Mouse (Mus musculus) MEL (cell line): ENCODE data around the gene Agpat1. TPM values are rescaled to one million over a fixed set of nuclear protein-coding genes. Genes with fewer than 3 reads are reported as not detected.

ENCODE experiments used
- DNase-seq: peaks from one replicate; pipeline ENCODE4 v3.0.0; 2011; ENCODE audit warnings: low read depth, low spot score
- H3K27ac ChIP-seq: 2 replicates; pipeline ENCODE4 v1.5.1; 2012; ENCODE audit warnings: low read depth, mild to moderate bottlenecking, control low read depth, low read length, moderate library complexity; ENCODE audit not compliant: control insufficient read depth
- H3K27me3 ChIP-seq, 2 experiments: fragments of 150-350 bp in 1 of 2; sonication (generic) in 1 of 2; 2 replicates each; pipeline ENCODE4 v1.6.1; 2012; ENCODE audit warnings: low read length in 2 of 2, mild to moderate bottlenecking in 2 of 2, improper control_type of control experiment in 1 of 2, moderate library complexity in 1 of 2; ENCODE audit not compliant: insufficient read depth in 2 of 2, control insufficient read depth in 1 of 2
- H3K36me3 ChIP-seq, 2 experiments: 2 replicates each; pipeline ENCODE4 v1.6.1; 2012 to 2014; ENCODE audit warnings: low read length in 2 of 2, improper control_type of control experiment in 1 of 2, inconsistent platforms in 1 of 2, mild to moderate bottlenecking in 1 of 2; ENCODE audit not compliant: insufficient read depth in 2 of 2, control insufficient read depth in 1 of 2
- H3K4me1 ChIP-seq, 2 experiments: fragments of 150-350 bp in 1 of 2; sonication (generic) in 1 of 2; 2 replicates each; pipeline ENCODE4 v1.6.1; 2012; ENCODE audit warnings: low read length in 2 of 2, improper control_type of control experiment in 1 of 2, mild to moderate bottlenecking in 1 of 2; ENCODE audit not compliant: insufficient read depth in 2 of 2, control insufficient read depth in 1 of 2
- H3K4me3 ChIP-seq, 2 experiments: fragments of 150-350 bp in 1 of 2; sonication (generic) in 1 of 2; 2 replicates each; pipeline ENCODE4 v1.5.1; 2012; ENCODE audit warnings: low read depth in 2 of 2, low read length in 2 of 2, mild to moderate bottlenecking in 2 of 2, moderate library complexity in 2 of 2, control low read depth in 1 of 2, improper control_type of control experiment in 1 of 2; ENCODE audit not compliant: control insufficient read depth in 1 of 2, insufficient read depth in 1 of 2
- H3K79me2 ChIP-seq: 2 replicates; pipeline ENCODE4 v1.6.1; 2012; ENCODE audit warnings: mild to moderate bottlenecking, low read length, moderate library complexity; ENCODE audit not compliant: control insufficient read depth, poor library complexity, insufficient read depth
- H3K9ac ChIP-seq: 2 replicates; pipeline ENCODE4 v1.6.1; 2012; ENCODE audit warnings: low read depth, mild to moderate bottlenecking, control low read depth, low read length, moderate library complexity; ENCODE audit not compliant: control insufficient read depth, poor library complexity, severe bottlenecking
- H3K9me3 ChIP-seq: fragments of 150-350 bp; sonication (generic); replicated peaks from 2 replicates; pipeline ENCODE4 v1.6.1; 2012; ENCODE audit warnings: mild to moderate bottlenecking, low read length, improper control_type of control experiment, moderate library complexity; ENCODE audit not compliant: insufficient read depth
- BHLHE40 ChIP-seq: IDR thresholded peaks from 2 replicates; pipeline ENCODE4 v1.6.1; 2012; ENCODE audit warnings: low read depth, mild to moderate bottlenecking, inconsistent platforms, low read length, improper control_type of control experiment, borderline replicate concordance
- CHD2 ChIP-seq: IDR thresholded peaks from 2 replicates; pipeline ENCODE4 v1.6.1; 2011; ENCODE audit warnings: low read length, improper control_type of control experiment
- ELF1 ChIP-seq: IDR thresholded peaks from 2 replicates; pipeline ENCODE4 v1.6.1; 2014; ENCODE audit warnings: low read depth, mild to moderate bottlenecking, inconsistent platforms, low read length, improper control_type of control experiment, moderate library complexity
- EP300 ChIP-seq, 2 experiments: IDR thresholded peaks; 2 replicates each; pipeline ENCODE4 v1.6.1; 2011; ENCODE audit warnings: improper control_type of control experiment in 2 of 2, low read length in 2 of 2, low read depth in 1 of 2, mild to moderate bottlenecking in 1 of 2
- GABPA ChIP-seq: IDR thresholded peaks from 2 replicates; pipeline ENCODE4 v1.6.1; 2012; ENCODE audit warnings: low read depth, mild to moderate bottlenecking, inconsistent platforms, low read length, improper control_type of control experiment, moderate library complexity
- GATA1 ChIP-seq: IDR thresholded peaks from 2 replicates; pipeline ENCODE4 v1.6.1; 2011; ENCODE audit warnings: low read depth, low read length, improper control_type of control experiment
- HCFC1 ChIP-seq: IDR thresholded peaks from 2 replicates; pipeline ENCODE4 v1.6.1; 2012; ENCODE audit warnings: low read depth, mild to moderate bottlenecking, inconsistent platforms, low read length, improper control_type of control experiment, moderate library complexity
- MAX ChIP-seq: IDR thresholded peaks from 2 replicates; pipeline ENCODE4 v1.6.1; 2011; ENCODE audit warnings: low read length, improper control_type of control experiment
- MEF2A ChIP-seq: IDR thresholded peaks from 2 replicates; pipeline ENCODE4 v1.6.1; 2014; ENCODE audit warnings: low read depth, mild to moderate bottlenecking, inconsistent platforms, low read length, improper control_type of control experiment; ENCODE audit not compliant: poor library complexity, insufficient replicate concordance, severe bottlenecking; ENCODE audit errors: extremely low read depth
- MXI1 ChIP-seq: IDR thresholded peaks from 2 replicates; pipeline ENCODE4 v1.6.1; 2011; ENCODE audit warnings: mild to moderate bottlenecking, low read depth, low read length, improper control_type of control experiment
- MYC ChIP-seq: IDR thresholded peaks from 2 replicates; pipeline ENCODE4 v1.6.1; 2011; ENCODE audit warnings: low read depth, mild to moderate bottlenecking, low read length, improper control_type of control experiment, moderate library complexity
- NRF1 ChIP-seq: IDR thresholded peaks from 2 replicates; pipeline ENCODE4 v1.6.1; 2014; ENCODE audit warnings: low read depth, mild to moderate bottlenecking, inconsistent platforms, low read length, improper control_type of control experiment, moderate library complexity; ENCODE audit not compliant: poor library complexity, insufficient read depth, severe bottlenecking
- POLR2A ChIP-seq, 2 experiments: IDR thresholded peaks; 2 replicates each; pipeline ENCODE4 v1.6.1; 2011 to 2012; ENCODE audit warnings: low read length in 2 of 2, mild to moderate bottlenecking in 2 of 2, control low read depth in 1 of 2, improper control_type of control experiment in 1 of 2, low read depth in 1 of 2, moderate library complexity in 1 of 2; ENCODE audit not compliant: control insufficient read depth in 1 of 2, insufficient read depth in 1 of 2, poor library complexity in 1 of 2
- POLR2AphosphoS2 ChIP-seq: IDR thresholded peaks from 2 replicates; pipeline ENCODE4 v1.6.1; 2011; ENCODE audit warnings: low read length, improper control_type of control experiment
- POLR2AphosphoS5 ChIP-seq: IDR thresholded peaks from 2 replicates; pipeline ENCODE4 v1.6.1; 2012; ENCODE audit warnings: low read depth, borderline replicate concordance, mild to moderate bottlenecking, inconsistent platforms, low read length, moderate library complexity, mixed read lengths
- SMC3 ChIP-seq: IDR thresholded peaks from 2 replicates; pipeline ENCODE4 v1.6.1; 2011; ENCODE audit warnings: low read depth, low read length, improper control_type of control experiment
- TBP ChIP-seq: IDR thresholded peaks from 2 replicates; pipeline ENCODE4 v1.8.0; 2011; ENCODE audit warnings: low read depth, low read length, improper control_type of control experiment
- UBTF ChIP-seq: IDR thresholded peaks from 2 replicates; pipeline ENCODE4 v1.6.1; 2012; ENCODE audit warnings: low read depth, mild to moderate bottlenecking, inconsistent platforms, low read length, improper control_type of control experiment, moderate library complexity, borderline replicate concordance; ENCODE audit not compliant: insufficient read depth
- USF1 ChIP-seq: IDR thresholded peaks from 2 replicates; pipeline ENCODE4 v1.6.1; 2014; ENCODE audit warnings: low read depth, mild to moderate bottlenecking, inconsistent platforms, low read length, improper control_type of control experiment, moderate library complexity
- ZMIZ1 ChIP-seq: IDR thresholded peaks from 2 replicates; pipeline ENCODE4 v1.6.1; 2012; ENCODE audit warnings: low read depth, mild to moderate bottlenecking, inconsistent platforms, low read length, improper control_type of control experiment, moderate library complexity
- ZNF384 ChIP-seq: IDR thresholded peaks from 2 replicates; pipeline ENCODE4 v1.6.1; 2012; ENCODE audit warnings: low read depth, mild to moderate bottlenecking, inconsistent platforms, low read length, improper control_type of control experiment
- polyA plus RNA-seq, 2 experiments: library from polyadenylated mRNA; stranded (reverse) in 1 of 2; unstranded in 1 of 2; fragments of >175 nt in 1 of 2; fragments of >200 nt in 1 of 2; gene quantifications; 2 replicates each; pipeline versions ENCODE4 v1.2.1 to v1.2.4; 2012; ENCODE audit warnings: low replicate concordance in 2 of 2, low read depth in 1 of 2; ENCODE audit not compliant: insufficient read length in 2 of 2, insufficient read depth in 1 of 2, missing spikeins in 1 of 2
- total RNA-seq: library from RNA; depleted of rRNA; stranded (reverse); fragments of 300-350 nt; gene quantifications from 2 replicates; pipeline ENCODE4 v1.2.3, GENCODE M21; 2012

Gene Agpat1
- total and polyA plus RNA-seq, 3 experiments = 85.2 to 153 TPM; not detected in 1

GRCm38 (mm10) chr17:34646906-34647787, 43.1 kb downstream of the Agpat1 start, which contains the start of gene Atf6b (continued):
- TF ChIP-seq TBP (peak; percentile 62; the same call in 1 of the 2 replicates), USF1 (peak; percentile 97), CHD2 (no peak), GABPA (no peak), NRF1 (peak; percentile 75), GATA1 (no peak), UBTF (no peak), ZMIZ1 (no peak), MEF2A (no peak), POLR2A (IDR thresholded peaks at IDR 0.05; ENCODE audit: control insufficient read depth in 1 of 2, insufficient read depth in 1 of 2, low read depth in 1 of 2, low read length in 2 of 2, poor library complexity in 1 of 2) (peak; percentile 78 to 83; a peak in 3 of 4 replicates), POLR2AphosphoS2 (0 out of 2 replicates have a peak, but pooled peaks have one; percentile 53), MAX (peak; percentile 96), MYC (peak; percentile 69), SMC3 (no peak), ZNF384 (no peak), EP300 (IDR thresholded peaks at IDR 0.05; ENCODE audit: low read depth in 1 of 2, low read length in 2 of 2) (no peak), HCFC1 (peak; percentile 97), ELF1 (peak; percentile 96)

DNA sequence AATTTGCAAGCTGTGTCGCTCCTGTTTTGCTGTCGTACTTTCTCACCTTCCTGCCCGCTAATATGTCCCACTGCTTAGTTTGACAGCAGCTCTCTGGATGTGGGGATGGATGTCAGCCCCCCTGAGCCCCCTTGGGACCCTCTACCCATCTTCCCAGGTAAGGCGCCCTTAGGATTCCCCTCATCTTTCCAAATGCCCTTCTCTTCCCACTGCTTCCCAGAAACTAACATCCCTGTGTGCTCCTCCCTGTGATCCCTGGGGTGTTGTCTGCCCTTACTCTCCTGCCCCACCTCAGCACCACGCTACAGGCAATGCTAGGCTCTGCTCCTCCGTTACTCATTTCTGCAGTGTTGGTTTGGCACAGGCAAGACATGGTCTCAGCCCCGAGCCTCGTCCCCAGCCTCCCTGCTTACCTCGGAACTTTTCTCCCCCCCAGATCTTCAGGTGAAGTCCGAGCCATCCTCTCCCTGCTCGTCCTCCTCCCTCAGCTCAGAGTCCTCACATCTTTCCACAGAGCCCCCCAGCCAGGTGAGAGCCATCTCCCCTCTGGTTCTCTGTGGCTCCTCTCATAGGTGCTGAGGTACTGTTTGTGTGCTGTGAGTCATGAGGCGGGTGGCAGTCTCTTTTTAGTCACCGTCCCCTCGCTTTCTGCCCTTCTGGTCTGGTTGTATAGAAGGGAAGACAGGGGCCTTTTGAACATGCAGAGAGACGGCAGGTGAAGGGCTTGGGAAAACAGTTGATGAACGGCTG, 44.3 kb downstream of the Agpat1 start:
- no peak for TF ChIP-seq POLR2AphosphoS5
- no peak for TF ChIP-seq GABPA
- no peak for TF ChIP-seq BHLHE40
- TF ChIP-seq GATA1 = no peak
- no peak for TF ChIP-seq MXI1
- TF ChIP-seq MEF2A = no peak
- TF ChIP-seq, all 39 proteins: peak for 0
- Histone ChIP-seq H3K27ac (no peak overlapping the region), H3K4me3 (peak overlapping the region; percentile 78 to 85; a peak in 3 of 4 replicates), H3K9me3 (no peaks in the 10 kb centered on the region), H3K79me2 (peaks cover 15% of the 10 kb centered on the region), H3K4me1 (peaks cover 0 to 20% of the 10 kb centered on the region in 2 experiments; a peak in 3 of 4 replicates), H3K36me3 (peaks cover 0 to 12% of the 10 kb centered on the region in 2 experiments; a peak in 2 of 4 replicates), H3K9ac (peak overlapping the region; percentile 84), H3K27me3 (no peaks in the 10 kb centered on the region)
- no peak for DNase-seq
